In the genomic region with DNA sequence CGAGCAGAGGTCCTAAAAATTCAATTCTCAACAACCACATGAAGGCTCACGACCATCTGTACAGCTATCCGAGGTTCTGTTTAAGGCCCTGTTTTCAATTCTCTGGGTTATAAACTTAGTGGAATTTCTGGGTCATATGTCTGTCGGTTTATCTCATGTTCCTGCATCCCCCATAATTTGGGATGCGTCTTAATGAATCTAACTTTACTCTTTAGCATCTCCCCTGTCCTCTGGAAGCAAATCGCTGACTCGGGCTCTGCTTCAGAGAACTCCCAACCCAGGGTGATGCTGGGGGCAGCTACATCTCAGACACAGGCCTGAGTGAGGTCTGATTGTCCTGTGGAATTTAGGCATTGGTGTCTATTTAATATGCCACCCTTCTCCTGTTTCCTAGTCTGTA, we compare ENCODE assay signal across 18 mouse cellular contexts. TPM values are rescaled to one million over a fixed set of nuclear protein-coding genes. Genes with fewer than 3 reads are reported as not detected.
A peak's percentile ranks its signal among the peaks of the same experiment; 100 is the strongest.
DNase-seq lines count a peak whose midpoint lies in the region; ATAC-seq and TF ChIP-seq lines count a peak whose summit lies in the region.
"Had no signal": no experiment of that assay in that cellular context is flagged by ENCODE, and none has a peak within 500 bp of the region (broad histone marks: within the 10 kb centered on the region; RNA-seq: fewer than 3 reads in every experiment).

No protein-coding gene starts in this region.

- no peak for DNase-seq in gastrocnemius, adult 2 months
- no peak for DNase-seq in gastrocnemius, postnatal 10 days
- no peak for DNase-seq in kidney, postnatal 14 days
- DNase-seq in CH12.LX (ENCODE audit: extremely low read depth): no peak
- DNase-seq in limb, embryonic 14.5 days (ENCODE audit: low spot score): no peak
- no peak for DNase-seq in layer of hippocampus, adult 9-10 months (ENCODE audit: low spot score)

- peaks cover 5% of the 10 kb centered on the region for H3K4me1 ChIP-seq in kidney, embryonic 15.5 days
- peaks cover 0 to 10% of the 10 kb centered on the region in 2 experiments; a peak in 2 of 4 replicates for H3K4me1 ChIP-seq in CH12.LX (ENCODE audit: control insufficient read depth in 1 of 2, insufficient read depth in 2 of 2)
- no peaks in the 10 kb centered on the region for H3K4me1 ChIP-seq in limb, embryonic 14.5 days (ENCODE audit: control insufficient read depth, insufficient read depth, low read length)
- H3K4me1 ChIP-seq: limb, embryonic 15.5 days; midbrain, embryonic 15.5 days; neural tube, embryonic 15.5 days had no signal

- no peak for ATAC-seq in kidney, embryonic 15.5 days (replicated peaks; ENCODE audit: low FRiP score)
- ATAC-seq in limb, embryonic 14.5 days (ENCODE audit: low FRiP score, low read depth): no peak
- ATAC-seq in megakaryocyte progenitor cell, adult 5-6 weeks (replicated peaks; ENCODE audit: poor library complexity): no peak

- WGBS in kidney, embryonic 15.5 days: 55% methylated on average over 7 of the region's 7 CpGs
- WGBS in limb, embryonic 14.5 days: 64% methylated on average over 7 of the region's 7 CpGs

- no peak for TF ChIP-seq RAD21 in CH12.LX (IDR thresholded peaks at IDR 0.05; ENCODE audit: low read depth, low read length)

- in situ Hi-C loops in CH12.LX (cut with MboI; ENCODE audit: low pct_ligation_motif_present, low pct_unique_long_range_greater_than_20kb, low sequenced_read_pairs): no loop called here

- no peaks in the 10 kb centered on the region for H3K79me2 ChIP-seq in CH12.LX (replicated peaks; ENCODE audit: control insufficient read depth, extremely low read depth, insufficient read depth, poor library complexity, severe bottlenecking)

- H3K9me3 ChIP-seq in kidney, embryonic 15.5 days (replicated peaks): no peaks in the 10 kb centered on the region
- H3K9me3 ChIP-seq in CH12.LX (replicated peaks; ENCODE audit: low read length): no peaks in the 10 kb centered on the region
- no peaks in the 10 kb centered on the region for H3K9me3 ChIP-seq in limb, embryonic 14.5 days (ENCODE audit: control insufficient read depth, low read length)
- H3K9me3 ChIP-seq: embryonic facial prominence, embryonic 15.5 days; forebrain, embryonic 10.5 days; G1E; hindbrain, embryonic 10.5 days; limb, embryonic 15.5 days; midbrain, embryonic 15.5 days; neural tube, embryonic 15.5 days had no signal

- TF ChIP-seq EP300 in CH12.LX (IDR thresholded peaks at IDR 0.05; ENCODE audit: low read length): no peak

- no peaks in the 10 kb centered on the region for H3K27me3 ChIP-seq in kidney, embryonic 15.5 days
- peaks cover 9% of the 10 kb centered on the region for H3K27me3 ChIP-seq in CH12.LX (replicated peaks)
- no peaks in the 10 kb centered on the region for H3K27me3 ChIP-seq in limb, embryonic 14.5 days (ENCODE audit: control insufficient read depth, insufficient read depth, low read length)
- H3K27me3 ChIP-seq: limb, embryonic 15.5 days; midbrain, embryonic 15.5 days had no signal

- H3K9ac ChIP-seq in kidney, embryonic 15.5 days: no peak overlapping the region
- H3K9ac ChIP-seq in CH12.LX (ENCODE audit: insufficient read depth, low read depth): no peak overlapping the region
- H3K9ac ChIP-seq in limb, embryonic 14.5 days (ENCODE audit: low read depth, low read length, severe bottlenecking): no peak overlapping the region
- H3K9ac ChIP-seq: embryonic facial prominence, embryonic 15.5 days; forebrain, postnatal 0 days; limb, embryonic 15.5 days; midbrain, embryonic 15.5 days; neural tube, embryonic 15.5 days had no signal

- TF ChIP-seq CTCF in gastrocnemius, adult 2 months (IDR thresholded peaks at IDR 0.05): no peak
- TF ChIP-seq CTCF in CH12.LX (conservative IDR thresholded peaks at IDR 0.05 in 1 of 2, IDR thresholded peaks at IDR 0.05 in 1 of 2; ENCODE audit: low read depth in 2 of 2, low read length in 2 of 2): no peak

- no peak overlapping the region for H3K4me3 ChIP-seq in gastrocnemius, adult 2 months
- no peak overlapping the region for H3K4me3 ChIP-seq in kidney, embryonic 15.5 days (replicated peaks)
- H3K4me3 ChIP-seq in CH12.LX (replicated peaks in 1 of 3; ENCODE audit: low read depth in 2 of 3, low read length in 2 of 3, poor library complexity in 1 of 3): no peak overlapping the region
- H3K4me3 ChIP-seq in limb, embryonic 14.5 days (replicated peaks; ENCODE audit: low read length): no peak overlapping the region
- H3K4me3 ChIP-seq: midbrain, embryonic 15.5 days; neural tube, embryonic 15.5 days had no signal

- intact Hi-C loops in gastrocnemius, adult 2 months (cut with DNase I): loop anchor here (2.0 to 5.0 kb wide), 2 partner anchors 67 to 173 kb away; a partner anchor contains a TSS

- peak overlapping the region; percentile 64; the same call in 1 of the 2 replicates for H3K27ac ChIP-seq in gastrocnemius, adult 2 months
- no peak overlapping the region for H3K27ac ChIP-seq in kidney, embryonic 15.5 days
- no peak overlapping the region for H3K27ac ChIP-seq in CH12.LX (ENCODE audit: insufficient read depth, low read depth)
- H3K27ac ChIP-seq in limb, embryonic 14.5 days (replicated peaks; ENCODE audit: low read depth, low read length): no peak overlapping the region
- H3K27ac ChIP-seq: embryonic facial prominence, embryonic 15.5 days; forebrain, embryonic 10.5 days; hindbrain, embryonic 10.5 days; limb, embryonic 15.5 days; midbrain, embryonic 15.5 days; neural tube, embryonic 15.5 days had no signal

- no peaks in the 10 kb centered on the region for H3K36me3 ChIP-seq in kidney, embryonic 15.5 days
- H3K36me3 ChIP-seq in CH12.LX (replicated peaks in 1 of 2; ENCODE audit: control insufficient read depth in 1 of 2, insufficient read depth in 1 of 2, low read length in 1 of 2): no peaks in the 10 kb centered on the region
- no peaks in the 10 kb centered on the region for H3K36me3 ChIP-seq in limb, embryonic 14.5 days (ENCODE audit: control insufficient read depth, insufficient read depth, low read length)
- H3K36me3 ChIP-seq: embryonic facial prominence, embryonic 15.5 days; forebrain, embryonic 10.5 days; G1E; hindbrain, embryonic 10.5 days; limb, embryonic 15.5 days; midbrain, embryonic 15.5 days; neural tube, embryonic 15.5 days had no signal

- dilution Hi-C loops in CH12.LX (cut with MboI; ENCODE audit: extremely low pct_ligation_motif_present, extremely low pct_unique_long_range_greater_than_20kb, low sequenced_read_pairs): no loop called here

- no peak for TF ChIP-seq POLR2A in CH12.LX (IDR thresholded peaks at IDR 0.05; ENCODE audit: low read depth, low read length)
- TF ChIP-seq POLR2A in limb, embryonic 14.5 days (IDR thresholded peaks at IDR 0.05; ENCODE audit: borderline replicate concordance, extremely low read depth, insufficient read depth, insufficient read length): no peak

- peak overlapping the region; percentile 52 for H3K4me2 ChIP-seq in kidney, embryonic 15.5 days
- H3K4me2 ChIP-seq in CH12.LX (ENCODE audit: insufficient read depth, low read depth, poor library complexity, severe bottlenecking): peak overlapping the region; percentile 82; the same call in 1 of the 2 replicates
- H3K4me2 ChIP-seq in limb, embryonic 14.5 days (replicated peaks; ENCODE audit: low read depth, low read length, severe bottlenecking): peak overlapping the region; percentile 48

TF ChIP-seq in CH12.LX, 34 proteins besides CTCF, POLR2A, EP300 and RAD21:
- TF ChIP-seq ZMIZ1 (IDR thresholded peaks at IDR 0.05; ENCODE audit: low read depth, low read length) (no peak), CHD1 (IDR thresholded peaks at IDR 0.05; ENCODE audit: low read depth, low read length) (no peak), POLR2AphosphoS2 (IDR thresholded peaks at IDR 0.05; ENCODE audit: low read depth, low read length) (no peak)

RNA-seq across cellular contexts. Expression of a gene that starts 14.0 kb away (rescaled TPM):
- 1 to 10 TPM; 1.4 to 5.4 TPM for total RNA-seq in gastrocnemius, adult 2 months (2021)
- 10 to 100 TPM; 10.7 to 19.1 TPM for total RNA-seq in gastrocnemius, postnatal 10 days (2021)
- 6.0 and 13.2 TPM in 2 replicates for polyA plus RNA-seq in kidney, embryonic 15.5 days (2015; fragmentation: Nextera tagmentation; extraction: Ambion mirVana)
- total RNA-seq in CH12.LX (2012; rRNA removed): 0.21 TPM in 1 of 2 replicates, not detected in the other
- not detected in 2 replicates for total RNA-seq in CH12.LX (2014; rRNA removed)
- not detected in 2 replicates for polyA plus RNA-seq in CH12.LX (2012; ENCODE audit: insufficient read length, low read depth)
- polyA plus RNA-seq in limb, embryonic 14.5 days (2012; rRNA removed): 26.0 and 28.8 TPM in 2 replicates
- 23.1 and 23.9 TPM in 2 replicates for polyA plus RNA-seq in limb, embryonic 14.5 days (2014; fragmentation: Nextera tagmentation; extraction: Ambion mirVana)
- total RNA-seq in megakaryocyte progenitor cell, adult 5-6 weeks (2015): 1.1 and 3.4 TPM in 2 replicates
- total RNA-seq in megakaryocyte progenitor cell, adult 5-6 weeks (2017): 1.2 and 2.1 TPM in 2 replicates
- total RNA-seq: granulocyte monocyte progenitor cell, adult 5-6 weeks had no signal
- polyA plus RNA-seq: CD4-positive, CD25-positive, alpha-beta regulatory T cell, adult 4 months had no signal
